9 mouse cellular contexts compared by ENCODE assay signal in genomic region chr4:3090742-3091141, GRCm38 (mm10).
DNase-seq lines count a peak whose midpoint lies in the region; ATAC-seq and TF ChIP-seq lines count a peak whose summit lies in the region.
"Had no signal": no experiment of that assay in that cellular context is flagged by ENCODE, and none has a peak within 500 bp of the region (broad histone marks: within the 10 kb centered on the region; RNA-seq: fewer than 3 reads in every experiment).

No protein-coding gene starts in this region.

- H3K36me3 ChIP-seq in hindbrain, embryonic 11.5 days (ENCODE audit: control insufficient read depth, insufficient read depth, low read length) = no peaks in the 10 kb centered on the region
- no peaks in the 10 kb centered on the region for H3K36me3 ChIP-seq in hindbrain, embryonic 16.5 days (ENCODE audit: control insufficient read depth, insufficient read depth, low read length)
- no peaks in the 10 kb centered on the region for H3K36me3 ChIP-seq in MEL (ENCODE audit: control insufficient read depth in 1 of 2, insufficient read depth in 2 of 2, low read length in 2 of 2)

- H3K4me1 ChIP-seq in hindbrain, embryonic 11.5 days (replicated peaks; ENCODE audit: control insufficient read depth, insufficient read depth, low read length) = no peaks in the 10 kb centered on the region
- H3K4me1 ChIP-seq in hindbrain, embryonic 16.5 days (ENCODE audit: control insufficient read depth, insufficient read depth, low read depth, low read length) = no peaks in the 10 kb centered on the region
- H3K4me1 ChIP-seq in MEL (ENCODE audit: control insufficient read depth in 1 of 2, insufficient read depth in 2 of 2, low read length in 2 of 2) = no peaks in the 10 kb centered on the region

- TF ChIP-seq POLR2A in MEL (IDR thresholded peaks at IDR 0.05; ENCODE audit: control insufficient read depth in 1 of 2, insufficient read depth in 1 of 2, low read depth in 1 of 2, low read length in 2 of 2, poor library complexity in 1 of 2) = no peak

- no peaks in the 10 kb centered on the region for H3K27me3 ChIP-seq in hindbrain, embryonic 11.5 days (ENCODE audit: control insufficient read depth, insufficient read depth, low read length)
- H3K27me3 ChIP-seq in hindbrain, embryonic 16.5 days (replicated peaks; ENCODE audit: control insufficient read depth, insufficient read depth, low read length) = no peaks in the 10 kb centered on the region
- no peaks in the 10 kb centered on the region for H3K27me3 ChIP-seq in MEL (ENCODE audit: control insufficient read depth in 1 of 2, insufficient read depth in 2 of 2, low read length in 2 of 2)

- H3K4me3 ChIP-seq in hindbrain, embryonic 11.5 days (ENCODE audit: low read depth, low read length) = no peak overlapping the region
- no peak overlapping the region for H3K4me3 ChIP-seq in hindbrain, embryonic 16.5 days (ENCODE audit: low read length)
- no peak overlapping the region for H3K4me3 ChIP-seq in MEL (ENCODE audit: control insufficient read depth in 1 of 2, insufficient read depth in 1 of 2, low read depth in 2 of 2, low read length in 2 of 2)

- no peak for TF ChIP-seq RAD21 in MEL (IDR thresholded peaks at IDR 0.05; ENCODE audit: low read depth, low read length)

- TF ChIP-seq CTCF in MEL (IDR thresholded peaks at IDR 0.05 in 2 of 3, conservative IDR thresholded peaks at IDR 0.05 in 1 of 3; ENCODE audit: control insufficient read depth in 1 of 3, insufficient read depth in 1 of 3, low read depth in 2 of 3, low read length in 3 of 3, poor library complexity in 1 of 3, severe bottlenecking in 1 of 3) = no peak

- DNase-seq in hindbrain, embryonic 11.5 days (ENCODE audit: low spot score) = no peak
- peak; percentile 56 for DNase-seq in MEL (ENCODE audit: low read depth, low spot score)
- DNase-seq in mesoderm, embryonic 11.5 days (ENCODE audit: low read depth, low spot score) = peak; percentile 29
- DNase-seq in gastrocnemius, postnatal 10 days = no peak
- DNase-seq in layer of hippocampus, adult 18-20 months (ENCODE audit: low spot score in 2 of 2) = no peak
- no peak for DNase-seq in layer of hippocampus, adult 9-10 months (ENCODE audit: low spot score)
- DNase-seq: right cerebral cortex, postnatal 4 days had no signal

- TF ChIP-seq EP300 in MEL (IDR thresholded peaks at IDR 0.05; ENCODE audit: low read depth in 1 of 2, low read length in 2 of 2) = no peak

- WGBS in hindbrain, embryonic 11.5 days = 80% methylated on average over 9 of the region's 9 CpGs
- WGBS in hindbrain, embryonic 16.5 days = 80% methylated on average over 9 of the region's 9 CpGs

- H3K4me2 ChIP-seq in hindbrain, embryonic 11.5 days (replicated peaks; ENCODE audit: low read depth, low read length) = no peak overlapping the region
- no peak overlapping the region for H3K4me2 ChIP-seq in hindbrain, embryonic 16.5 days (ENCODE audit: low read length)

- peaks cover 15% of the 10 kb centered on the region for H3K9me3 ChIP-seq in hindbrain, embryonic 11.5 days (ENCODE audit: control insufficient read depth, low read length)
- peaks cover 25% of the 10 kb centered on the region for H3K9me3 ChIP-seq in hindbrain, embryonic 16.5 days (ENCODE audit: control insufficient read depth, low read length)
- no peaks in the 10 kb centered on the region for H3K9me3 ChIP-seq in MEL (replicated peaks; ENCODE audit: insufficient read depth, low read length)

- H3K79me2 ChIP-seq in MEL (ENCODE audit: control insufficient read depth, insufficient read depth, low read length, poor library complexity) = no peaks in the 10 kb centered on the region

- no peak overlapping the region for H3K9ac ChIP-seq in hindbrain, embryonic 11.5 days (ENCODE audit: low read depth, low read length)
- H3K9ac ChIP-seq in hindbrain, embryonic 16.5 days (ENCODE audit: low read depth, low read length) = no peak overlapping the region
- H3K9ac ChIP-seq in MEL (ENCODE audit: control insufficient read depth, low read depth, low read length, poor library complexity, severe bottlenecking) = no peak overlapping the region

- ATAC-seq in hindbrain, embryonic 11.5 days (ENCODE audit: low FRiP score) = peak; percentile 81
- no peak for ATAC-seq in hindbrain, embryonic 16.5 days
- ATAC-seq in erythroid progenitor cell, adult 5-6 weeks (replicated peaks; ENCODE audit: low FRiP score, poor library complexity, severe bottlenecking) = peak; percentile 21; the same call in 1 of the 2 replicates

- no peak overlapping the region for H3K27ac ChIP-seq in hindbrain, embryonic 11.5 days (ENCODE audit: low read depth, low read length)
- no peak overlapping the region for H3K27ac ChIP-seq in hindbrain, embryonic 16.5 days (ENCODE audit: low read depth, low read length)
- H3K27ac ChIP-seq in MEL (ENCODE audit: control insufficient read depth, low read depth, low read length) = no peak overlapping the region

TF ChIP-seq in MEL, 35 proteins besides CTCF, POLR2A, EP300 and RAD21:
- TF ChIP-seq JUND (IDR thresholded peaks at IDR 0.05; ENCODE audit: low read depth, low read length) (no peak), ZKSCAN1 (IDR thresholded peaks at IDR 0.05; ENCODE audit: low read depth, low read length) (no peak), MXI1 (IDR thresholded peaks at IDR 0.05; ENCODE audit: low read depth, low read length) (no peak), NRF1 (IDR thresholded peaks at IDR 0.05; ENCODE audit: insufficient read depth, low read depth, low read length, poor library complexity, severe bottlenecking) (no peak), E2F4 (IDR thresholded peaks at IDR 0.05; ENCODE audit: borderline replicate concordance, low read depth, low read length) (no peak), MAX (IDR thresholded peaks at IDR 0.05; ENCODE audit: low read length) (no peak), CHD2 (IDR thresholded peaks at IDR 0.05; ENCODE audit: low read length) (no peak)

Comparison
In these comparisons a context has a peak if more than half of its experiments do, and no peak if none do; other contexts are left out.
1. DNase-seq: peak in MEL (single experiment) and mesoderm, embryonic 11.5 days (single experiment); none in hindbrain, embryonic 11.5 days (single experiment), gastrocnemius, postnatal 10 days (single experiment), layer of hippocampus, adult 18-20 months (0 of 2) and layer of hippocampus, adult 9-10 months (single experiment).